Mouse (Mus musculus): ENCODE data around the gene Ngf. TPM values are rescaled to one million over a fixed set of nuclear protein-coding genes. Genes with fewer than 3 reads are reported as not detected.

Gene Ngf
- polyA plus RNA-seq, 1 experiment from 2014 or later, result 3.5 TPM

DNA sequence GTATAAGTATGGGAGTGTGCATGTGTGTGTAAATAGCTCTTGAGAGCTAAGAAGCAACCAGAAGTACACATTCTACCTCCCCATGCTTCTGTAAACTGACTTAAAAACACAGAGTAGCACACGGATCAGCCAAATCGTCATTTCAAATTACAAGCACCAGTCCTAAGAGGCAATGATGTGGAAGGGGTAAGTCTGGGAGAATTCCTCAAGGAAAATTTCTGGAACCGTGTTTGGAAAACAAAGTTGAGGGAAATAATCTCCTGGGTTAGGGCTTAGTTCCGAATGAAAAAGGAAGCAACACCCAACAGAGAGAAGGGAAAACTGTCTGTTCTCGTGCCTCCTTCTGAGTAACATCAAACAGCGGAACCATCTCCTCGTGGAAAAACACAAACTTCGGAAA lies 56.1 kb downstream of the Ngf start:
- no peaks in the 10 kb centered on the region for H3K36me3 ChIP-seq (ENCODE audit: control insufficient read depth, insufficient read depth, low read length)
- WGBS, result 71% methylated on average over 8 of the region's 8 CpGs
- no peak overlapping the region for H3K4me3 ChIP-seq (ENCODE audit: low read length)
- H3K9ac ChIP-seq (ENCODE audit: low read depth, low read length), result no peak overlapping the region
- H3K9me3 ChIP-seq (ENCODE audit: control insufficient read depth, low read length), result no peaks in the 10 kb centered on the region
- no peak for ATAC-seq
- H3K27me3 ChIP-seq (replicated peaks; ENCODE audit: control insufficient read depth, insufficient read depth, low read length), result no peaks in the 10 kb centered on the region
- H3K27ac ChIP-seq (ENCODE audit: low read length), result no peak overlapping the region
- no peaks in the 10 kb centered on the region for H3K4me1 ChIP-seq (ENCODE audit: control insufficient read depth, insufficient read depth, low read length)
- no peak overlapping the region for H3K4me2 ChIP-seq (ENCODE audit: low read depth, low read length)

DNA sequence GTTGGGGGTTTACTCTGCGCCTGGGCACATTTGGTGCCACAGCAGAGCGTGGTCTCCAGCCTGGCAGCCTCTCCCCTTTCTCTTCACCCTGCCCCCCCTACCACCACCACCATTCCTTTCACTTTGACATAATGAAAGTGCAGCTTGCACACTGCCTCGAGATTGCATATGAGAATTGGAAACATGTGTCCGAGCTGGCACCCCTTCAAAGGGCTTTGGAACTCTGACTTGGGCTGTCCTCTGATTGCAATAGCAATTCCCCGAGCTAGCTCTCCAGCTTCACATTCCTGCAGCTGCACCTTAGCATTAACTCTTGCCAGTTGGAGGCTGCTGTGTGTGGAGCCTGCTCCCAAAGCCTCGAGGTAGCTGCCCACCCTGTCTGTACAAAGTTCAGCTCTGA lies 56.8 kb downstream of the Ngf start:
- Histone ChIP-seq H3K4me2 (ENCODE audit: low read depth, low read length) (no peak overlapping the region), H3K9me3 (ENCODE audit: control insufficient read depth, low read length) (no peaks in the 10 kb centered on the region), H3K27ac (ENCODE audit: low read length) (no peak overlapping the region), H3K4me3 (ENCODE audit: low read length) (no peak overlapping the region), H3K27me3 (replicated peaks; ENCODE audit: control insufficient read depth, insufficient read depth, low read length) (no peaks in the 10 kb centered on the region), H3K9ac (ENCODE audit: low read depth, low read length) (no peak overlapping the region), H3K36me3 (ENCODE audit: control insufficient read depth, insufficient read depth, low read length) (no peaks in the 10 kb centered on the region), H3K4me1 (ENCODE audit: control insufficient read depth, insufficient read depth, low read length) (no peaks in the 10 kb centered on the region)
- WGBS, result 57% methylated on average over 6 of the region's 6 CpGs
- no peak for ATAC-seq

- H3K27ac ChIP-seq (ENCODE audit: low read length), result no peak overlapping the region
- H3K4me1 ChIP-seq (ENCODE audit: control insufficient read depth, insufficient read depth, low read length), result no peaks in the 10 kb centered on the region
- H3K4me2 ChIP-seq (ENCODE audit: low read depth, low read length), result no peak overlapping the region
- no peaks in the 10 kb centered on the region for H3K36me3 ChIP-seq (ENCODE audit: control insufficient read depth, insufficient read depth, low read length)
- no peaks in the 10 kb centered on the region for H3K27me3 ChIP-seq (replicated peaks; ENCODE audit: control insufficient read depth, insufficient read depth, low read length)
- WGBS, result 77% methylated on average over 1 of the region's 1 CpGs
- no peak for ATAC-seq
- no peak overlapping the region for H3K4me3 ChIP-seq (ENCODE audit: low read length)
- H3K9me3 ChIP-seq (ENCODE audit: control insufficient read depth, low read length), result no peaks in the 10 kb centered on the region
- H3K9ac ChIP-seq (ENCODE audit: low read depth, low read length), result no peak overlapping the region
Measured at GRCm38 (mm10) chr3:102534744-102535143, 65.0 kb downstream of the Ngf start.

DNA sequence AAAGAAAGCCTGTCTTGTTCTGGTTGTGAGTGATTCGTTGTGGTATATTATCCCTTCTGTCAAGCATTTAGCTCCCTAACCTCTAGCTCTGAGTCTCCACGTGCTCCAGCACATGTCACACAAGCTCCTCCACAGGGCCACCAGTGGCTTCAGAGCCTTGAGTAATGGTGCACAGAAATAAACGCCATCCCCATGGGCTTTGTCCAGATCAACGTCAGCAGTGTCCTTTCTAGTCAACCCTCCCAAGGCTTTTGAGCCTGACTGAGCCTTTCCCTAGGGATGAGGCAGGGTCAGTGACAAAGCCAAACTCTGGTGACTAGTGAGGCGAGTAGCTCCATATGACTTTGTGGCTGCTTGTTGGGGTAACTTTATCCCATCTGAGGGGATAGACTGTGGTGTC lies 73.9 kb downstream of the Ngf start:
- Histone ChIP-seq H3K27ac (ENCODE audit: low read length) (no peak overlapping the region), H3K4me3 (ENCODE audit: low read length) (no peak overlapping the region), H3K4me2 (ENCODE audit: low read depth, low read length) (no peak overlapping the region), H3K27me3 (replicated peaks; ENCODE audit: control insufficient read depth, insufficient read depth, low read length) (no peaks in the 10 kb centered on the region), H3K36me3 (ENCODE audit: control insufficient read depth, insufficient read depth, low read length) (no peaks in the 10 kb centered on the region), H3K4me1 (ENCODE audit: control insufficient read depth, insufficient read depth, low read length) (no peaks in the 10 kb centered on the region), H3K9me3 (ENCODE audit: control insufficient read depth, low read length) (no peaks in the 10 kb centered on the region), H3K9ac (ENCODE audit: low read depth, low read length) (no peak overlapping the region)
- ATAC-seq, result no peak
- WGBS, result 74% methylated on average over 5 of the region's 5 CpGs

DNA sequence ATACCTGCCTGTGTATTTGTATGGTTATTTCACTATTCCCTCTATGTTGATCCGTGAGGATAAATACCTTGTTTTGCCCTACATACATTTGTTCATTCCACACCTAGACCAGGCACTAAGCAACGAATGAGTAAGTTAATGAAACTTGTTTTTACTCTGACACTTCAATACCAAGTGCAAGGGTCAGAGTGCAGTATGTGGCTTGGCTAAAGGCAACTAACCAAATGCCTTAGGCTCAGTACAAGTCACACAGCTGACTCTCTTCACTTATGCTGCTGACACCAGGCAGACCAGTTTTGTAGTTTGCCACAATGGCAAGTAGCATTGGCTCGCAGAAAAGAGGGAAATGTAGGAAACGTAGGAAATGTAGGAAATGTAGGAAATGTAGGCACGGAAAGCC lies 77.8 kb downstream of the Ngf start:
- no peak overlapping the region for H3K4me3 ChIP-seq (ENCODE audit: low read length)
- H3K27me3 ChIP-seq (replicated peaks; ENCODE audit: control insufficient read depth, insufficient read depth, low read length), result no peaks in the 10 kb centered on the region

DNA sequence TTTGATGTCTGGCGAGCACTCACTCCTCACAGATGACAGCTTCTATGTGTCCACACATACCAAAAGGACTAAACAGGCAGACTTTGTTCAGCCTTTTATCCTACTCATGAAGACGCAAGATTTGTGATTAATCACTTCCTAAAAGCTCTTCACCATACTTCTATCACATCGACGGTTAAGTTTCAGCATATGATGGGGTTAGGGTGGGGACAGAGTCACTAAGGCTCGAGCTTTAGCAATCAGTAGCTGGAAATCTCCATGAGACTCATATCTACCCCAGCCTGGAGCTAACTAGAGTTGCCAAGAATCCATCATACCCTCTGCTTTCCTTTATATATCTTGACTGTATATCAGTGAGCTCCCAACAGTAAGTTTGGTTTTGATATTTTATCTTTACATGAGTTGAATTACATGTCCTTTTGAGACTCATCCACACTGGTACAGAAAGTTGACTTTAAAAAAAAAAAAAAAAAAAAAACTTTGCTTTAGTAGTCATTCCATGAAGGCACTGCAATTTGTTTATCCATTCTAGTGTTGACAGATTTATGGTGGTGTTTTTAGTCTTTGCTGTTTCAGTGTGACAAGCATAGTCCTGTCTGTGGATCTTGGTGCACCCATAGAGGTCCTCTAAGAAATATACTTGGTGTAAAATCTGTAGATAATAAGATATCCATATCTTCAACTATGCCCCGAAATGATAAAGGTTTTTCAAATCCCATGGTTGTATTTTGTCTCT lies 84.4 kb downstream of the Ngf start:
- WGBS, result 69% methylated on average over 6 of the region's 6 CpGs
- Histone ChIP-seq H3K27me3 (replicated peaks; ENCODE audit: control insufficient read depth, insufficient read depth, low read length) (no peaks in the 10 kb centered on the region), H3K4me2 (ENCODE audit: low read depth, low read length) (no peak overlapping the region), H3K27ac (ENCODE audit: low read length) (no peak overlapping the region), H3K4me1 (ENCODE audit: control insufficient read depth, insufficient read depth, low read length) (no peaks in the 10 kb centered on the region), H3K9me3 (ENCODE audit: control insufficient read depth, low read length) (no peaks in the 10 kb centered on the region), H3K36me3 (ENCODE audit: control insufficient read depth, insufficient read depth, low read length) (no peaks in the 10 kb centered on the region), H3K4me3 (ENCODE audit: low read length) (no peak overlapping the region), H3K9ac (ENCODE audit: low read depth, low read length) (no peak overlapping the region)
- no peak for ATAC-seq

More for the DNA sequence above, 77.8 kb downstream of the Ngf start:
- no peaks in the 10 kb centered on the region for H3K9me3 ChIP-seq (ENCODE audit: control insufficient read depth, low read length)
- no peak overlapping the region for H3K27ac ChIP-seq (ENCODE audit: low read length)
- ATAC-seq, result no peak
- H3K9ac ChIP-seq (ENCODE audit: low read depth, low read length), result no peak overlapping the region
- 84% methylated on average over 5 of the region's 5 CpGs for WGBS
- no peak overlapping the region for H3K4me2 ChIP-seq (ENCODE audit: low read depth, low read length)
- H3K36me3 ChIP-seq (ENCODE audit: control insufficient read depth, insufficient read depth, low read length), result no peaks in the 10 kb centered on the region
- H3K4me1 ChIP-seq (ENCODE audit: control insufficient read depth, insufficient read depth, low read length), result no peaks in the 10 kb centered on the region

- H3K27ac ChIP-seq (ENCODE audit: low read length), result no peak overlapping the region
- H3K9ac ChIP-seq (ENCODE audit: low read depth, low read length), result no peak overlapping the region
- no peaks in the 10 kb centered on the region for H3K27me3 ChIP-seq (replicated peaks; ENCODE audit: control insufficient read depth, insufficient read depth, low read length)
- H3K4me3 ChIP-seq (ENCODE audit: low read length), result no peak overlapping the region
- no peak overlapping the region for H3K4me2 ChIP-seq (ENCODE audit: low read depth, low read length)
- no peaks in the 10 kb centered on the region for H3K36me3 ChIP-seq (ENCODE audit: control insufficient read depth, insufficient read depth, low read length)
- no peak for ATAC-seq
- H3K4me1 ChIP-seq (ENCODE audit: control insufficient read depth, insufficient read depth, low read length), result no peaks in the 10 kb centered on the region
- no peaks in the 10 kb centered on the region for H3K9me3 ChIP-seq (ENCODE audit: control insufficient read depth, low read length)
- WGBS, result 60% methylated on average over 1 of the region's 1 CpGs
Measured at GRCm38 (mm10) chr3:102556108-102556507, 86.4 kb downstream of the Ngf start.

DNA sequence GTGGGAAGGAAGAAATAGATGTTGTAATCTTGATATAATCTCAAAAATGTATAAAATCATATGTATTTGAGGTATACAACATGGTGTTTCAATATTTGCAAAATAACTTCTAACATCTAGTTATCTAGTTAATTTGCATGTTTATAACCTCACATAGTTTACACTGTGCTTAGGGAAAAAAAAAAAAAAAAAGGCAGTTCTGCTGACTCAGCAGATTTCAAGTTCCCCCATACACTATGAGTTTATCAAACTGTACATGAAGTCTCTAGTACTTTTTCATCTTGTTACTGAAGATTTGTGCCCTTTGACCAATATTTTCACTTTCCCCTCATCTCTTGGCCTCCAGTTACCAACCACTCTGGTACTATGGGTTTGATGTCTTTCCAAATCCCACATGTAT lies 86.9 kb downstream of the Ngf start:
- Histone ChIP-seq H3K27me3 (replicated peaks; ENCODE audit: control insufficient read depth, insufficient read depth, low read length) (no peaks in the 10 kb centered on the region), H3K27ac (ENCODE audit: low read length) (no peak overlapping the region), H3K36me3 (ENCODE audit: control insufficient read depth, insufficient read depth, low read length) (no peaks in the 10 kb centered on the region), H3K4me1 (ENCODE audit: control insufficient read depth, insufficient read depth, low read length) (no peaks in the 10 kb centered on the region), H3K9ac (ENCODE audit: low read depth, low read length) (no peak overlapping the region), H3K4me3 (ENCODE audit: low read length) (no peak overlapping the region), H3K9me3 (ENCODE audit: control insufficient read depth, low read length) (no peaks in the 10 kb centered on the region), H3K4me2 (ENCODE audit: low read depth, low read length) (no peak overlapping the region)
- no peak for ATAC-seq
